Mouse (Mus musculus): ENCODE results near the gene Pdxp. TPM values are rescaled to one million over a fixed set of nuclear protein-coding genes. Genes with fewer than 3 reads are reported as not detected.

Pdxp gene
- total and polyA plus RNA-seq, 3 experiments: 2.8 to 9.8 (median 5.4) TPM

DNA sequence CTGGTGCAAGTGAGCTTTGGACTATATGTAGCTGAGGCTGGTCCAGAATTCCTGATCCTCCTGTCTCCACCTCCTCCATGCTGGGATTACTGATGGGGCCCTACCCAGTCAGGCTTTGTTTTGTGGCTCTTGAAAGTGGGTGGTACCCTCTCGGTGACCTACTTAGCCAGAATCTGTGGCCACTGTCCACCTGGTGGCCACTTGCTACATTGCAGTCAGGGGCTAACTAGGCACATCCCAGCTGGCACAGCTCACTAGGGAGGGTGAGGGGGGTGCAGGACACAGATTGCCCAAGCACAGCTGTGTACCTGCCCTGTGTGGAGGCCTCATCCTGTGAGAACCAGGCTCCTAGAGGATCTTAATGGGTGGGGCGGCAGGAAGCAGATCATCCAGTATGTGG is 49.2 kb downstream of the Pdxp start:
- Histone ChIP-seq H3K27ac (ENCODE audit: insufficient read depth, low read depth) (no peak overlapping the region), H3K4me1 (ENCODE audit: control insufficient read depth in 1 of 2, insufficient read depth in 2 of 2) (peaks cover 4 to 12% of the 10 kb centered on the region in 2 experiments; a peak in 1 of 4 replicates), H3K27me3 (replicated peaks) (peaks cover 35% of the 10 kb centered on the region), H3K9me3 (replicated peaks; ENCODE audit: low read length) (no peaks in the 10 kb centered on the region), H3K4me3 (replicated peaks in 1 of 3; ENCODE audit: low read depth in 2 of 3, low read length in 2 of 3, poor library complexity in 1 of 3) (no peak overlapping the region), H3K36me3 (replicated peaks in 1 of 2; ENCODE audit: control insufficient read depth in 1 of 2, insufficient read depth in 1 of 2, low read length in 1 of 2) (no peaks in the 10 kb centered on the region), H3K4me2 (ENCODE audit: insufficient read depth, low read depth, poor library complexity, severe bottlenecking) (no peak overlapping the region), H3K9ac (ENCODE audit: insufficient read depth, low read depth) (no peak overlapping the region), H3K79me2 (replicated peaks; ENCODE audit: control insufficient read depth, extremely low read depth, insufficient read depth, poor library complexity, severe bottlenecking) (no peaks in the 10 kb centered on the region)
- DNase-seq (ENCODE audit: extremely low read depth): peak; percentile 65
- TF ChIP-seq RAD21 (IDR thresholded peaks at IDR 0.05; ENCODE audit: low read depth, low read length) (peak; percentile 44), SMC3 (IDR thresholded peaks at IDR 0.05; ENCODE audit: low read depth, low read length) (peak; percentile 73), CHD2 (IDR thresholded peaks at IDR 0.05; ENCODE audit: low read length) (no peak), POLR2AphosphoS2 (IDR thresholded peaks at IDR 0.05; ENCODE audit: low read depth, low read length) (no peak), CTCF (conservative IDR thresholded peaks at IDR 0.05 in 1 of 2, IDR thresholded peaks at IDR 0.05 in 1 of 2; ENCODE audit: low read depth in 2 of 2, low read length in 2 of 2) (peak; percentile 36 to 75; a peak in 3 of 4 replicates), BHLHE40 (IDR thresholded peaks at IDR 0.05; ENCODE audit: low read depth, low read length) (no peak)
- dilution Hi-C loops (cut with MboI; ENCODE audit: extremely low pct_ligation_motif_present, extremely low pct_unique_long_range_greater_than_20kb, low sequenced_read_pairs) (no loop called here), in situ Hi-C loops (cut with MboI; ENCODE audit: low pct_ligation_motif_present, low pct_unique_long_range_greater_than_20kb, low sequenced_read_pairs) (no loop called here)

Other genes with a start within 250 kb of the Pdxp start
- gene Elfn2, start 195.1 kb upstream of the Pdxp start, total RNA-seq (2012; rRNA removed): not detected in 2 replicates
- not detected in 2 replicates for gene Elfn2, start 195.1 kb upstream of the Pdxp start, total RNA-seq (2014; rRNA removed)
- 0.06 TPM in 1 of 2 replicates, not detected in the other for gene Elfn2, start 195.1 kb upstream of the Pdxp start, polyA plus RNA-seq (2012; ENCODE audit: insufficient read length, low read depth)
- 35.2 and 43.2 TPM in 2 replicates for gene Mfng, start 140.4 kb upstream of the Pdxp start, total RNA-seq (2012; rRNA removed)
- 46.5 and 52.5 TPM in 2 replicates for gene Mfng, start 140.4 kb upstream of the Pdxp start, total RNA-seq (2014; rRNA removed)
- gene Mfng, start 140.4 kb upstream of the Pdxp start, polyA plus RNA-seq (2012; ENCODE audit: insufficient read length, low read depth): 57.7 and 63.7 TPM in 2 replicates
- gene Card10, start 110.9 kb upstream of the Pdxp start, total RNA-seq (2012; rRNA removed): 0.08 TPM in 1 of 2 replicates, not detected in the other
- gene Card10, start 110.9 kb upstream of the Pdxp start, total RNA-seq (2014; rRNA removed): not detected in 2 replicates
- not detected in 2 replicates for gene Card10, start 110.9 kb upstream of the Pdxp start, polyA plus RNA-seq (2012; ENCODE audit: insufficient read length, low read depth)
- gene Cdc42ep1, start 71.3 kb upstream of the Pdxp start, total RNA-seq (2012; rRNA removed): not detected in 2 replicates
- not detected in 2 replicates for gene Cdc42ep1, start 71.3 kb upstream of the Pdxp start, total RNA-seq (2014; rRNA removed)
- not detected in 2 replicates for gene Cdc42ep1, start 71.3 kb upstream of the Pdxp start, polyA plus RNA-seq (2012; ENCODE audit: insufficient read length, low read depth)
- not detected in 2 replicates for gene Lgals2, start 58.4 kb upstream of the Pdxp start, total RNA-seq (2012; rRNA removed)
- not detected in 2 replicates for gene Lgals2, start 58.4 kb upstream of the Pdxp start, total RNA-seq (2014; rRNA removed)
- gene Lgals2, start 58.4 kb upstream of the Pdxp start, polyA plus RNA-seq (2012; ENCODE audit: insufficient read length, low read depth): not detected in 2 replicates
- gene Gga1, start 36.7 kb upstream of the Pdxp start, total RNA-seq (2012; rRNA removed): 13.7 and 14.1 TPM in 2 replicates
- 4.6 and 5.7 TPM in 2 replicates for gene Gga1, start 36.7 kb upstream of the Pdxp start, total RNA-seq (2014; rRNA removed)
- 23.5 and 24.5 TPM in 2 replicates for gene Gga1, start 36.7 kb upstream of the Pdxp start, polyA plus RNA-seq (2012; ENCODE audit: insufficient read length, low read depth)
- 0.25 and 0.50 TPM in 2 replicates for gene Gm49510, start 14.3 kb upstream of the Pdxp start, total RNA-seq (2012; rRNA removed)
- gene Gm49510, start 14.3 kb upstream of the Pdxp start, total RNA-seq (2014; rRNA removed): 0.12 and 0.15 TPM in 2 replicates
- gene Gm49510, start 14.3 kb upstream of the Pdxp start, polyA plus RNA-seq (2012; ENCODE audit: insufficient read length, low read depth): 0.78 TPM in 1 of 2 replicates, not detected in the other
- gene Sh3bp1, start 14.2 kb upstream of the Pdxp start, total RNA-seq (2012; rRNA removed): 20.6 and 23.8 TPM in 2 replicates
- 12.3 and 15.5 TPM in 2 replicates for gene Sh3bp1, start 14.2 kb upstream of the Pdxp start, total RNA-seq (2014; rRNA removed)
- gene Sh3bp1, start 14.2 kb upstream of the Pdxp start, polyA plus RNA-seq (2012; ENCODE audit: insufficient read length, low read depth): 48.6 and 69.7 TPM in 2 replicates
- 735 and 858 TPM in 2 replicates for gene Lgals1, start 12.8 kb downstream of the Pdxp start, total RNA-seq (2012; rRNA removed)
- 791 and 805 TPM in 2 replicates for gene Lgals1, start 12.8 kb downstream of the Pdxp start, total RNA-seq (2014; rRNA removed)
- 592 and 637 TPM in 2 replicates for gene Lgals1, start 12.8 kb downstream of the Pdxp start, polyA plus RNA-seq (2012; ENCODE audit: insufficient read length, low read depth)
- gene Nol12, start 21.0 kb downstream of the Pdxp start, total RNA-seq (2012; rRNA removed): 33.2 and 40.0 TPM in 2 replicates
- gene Nol12, start 21.0 kb downstream of the Pdxp start, total RNA-seq (2014; rRNA removed): 13.2 and 13.7 TPM in 2 replicates
- gene Nol12, start 21.0 kb downstream of the Pdxp start, polyA plus RNA-seq (2012; ENCODE audit: insufficient read length, low read depth): 89.5 and 91.1 TPM in 2 replicates
- gene Triobp, start 33.8 kb downstream of the Pdxp start, total RNA-seq (2012; rRNA removed): 26.3 and 31.0 TPM in 2 replicates
- gene Triobp, start 33.8 kb downstream of the Pdxp start, total RNA-seq (2014; rRNA removed): 10.9 and 11.5 TPM in 2 replicates
- 25.5 and 27.3 TPM in 2 replicates for gene Triobp, start 33.8 kb downstream of the Pdxp start, polyA plus RNA-seq (2012; ENCODE audit: insufficient read length, low read depth)
- 70.6 and 100 TPM in 2 replicates for gene H1f0, start 114.5 kb downstream of the Pdxp start, total RNA-seq (2012; rRNA removed)
- 15.9 TPM in 2 replicates for gene H1f0, start 114.5 kb downstream of the Pdxp start, total RNA-seq (2014; rRNA removed)
- gene H1f0, start 114.5 kb downstream of the Pdxp start, polyA plus RNA-seq (2012; ENCODE audit: insufficient read length, low read depth): 11.9 and 12.5 TPM in 2 replicates
- gene Galr3, start 128.0 kb downstream of the Pdxp start, total RNA-seq (2012; rRNA removed): 1.6 TPM in 2 replicates
- 0.70 and 0.90 TPM in 2 replicates for gene Galr3, start 128.0 kb downstream of the Pdxp start, total RNA-seq (2014; rRNA removed)
- 0.75 and 1.2 TPM in 2 replicates for gene Galr3, start 128.0 kb downstream of the Pdxp start, polyA plus RNA-seq (2012; ENCODE audit: insufficient read length, low read depth)
- 37.1 and 38.6 TPM in 2 replicates for gene Ankrd54, start 149.0 kb downstream of the Pdxp start, total RNA-seq (2012; rRNA removed)
- 23.1 and 26.4 TPM in 2 replicates for gene Ankrd54, start 149.0 kb downstream of the Pdxp start, total RNA-seq (2014; rRNA removed)
- gene Ankrd54, start 149.0 kb downstream of the Pdxp start, polyA plus RNA-seq (2012; ENCODE audit: insufficient read length, low read depth): 21.8 and 22.8 TPM in 2 replicates
- gene Eif3l, start 161.3 kb downstream of the Pdxp start, total RNA-seq (2012; rRNA removed): 323 and 347 TPM in 2 replicates
- gene Eif3l, start 161.3 kb downstream of the Pdxp start, total RNA-seq (2014; rRNA removed): 379 and 392 TPM in 2 replicates
- 303 and 306 TPM in 2 replicates for gene Eif3l, start 161.3 kb downstream of the Pdxp start, polyA plus RNA-seq (2012; ENCODE audit: insufficient read length, low read depth)
- gene Micall1, start 195.0 kb downstream of the Pdxp start, total RNA-seq (2012; rRNA removed): 6.3 and 6.7 TPM in 2 replicates
- 1.5 and 1.7 TPM in 2 replicates for gene Micall1, start 195.0 kb downstream of the Pdxp start, total RNA-seq (2014; rRNA removed)
- gene Micall1, start 195.0 kb downstream of the Pdxp start, polyA plus RNA-seq (2012; ENCODE audit: insufficient read length, low read depth): 8.9 and 10.4 TPM in 2 replicates
- gene Polr2f, start 227.1 kb downstream of the Pdxp start, total RNA-seq (2012; rRNA removed): 286 and 376 TPM in 2 replicates
- gene Polr2f, start 227.1 kb downstream of the Pdxp start, total RNA-seq (2014; rRNA removed): 157 and 218 TPM in 2 replicates
- 414 and 431 TPM in 2 replicates for gene Polr2f, start 227.1 kb downstream of the Pdxp start, polyA plus RNA-seq (2012; ENCODE audit: insufficient read length, low read depth)
- gene 1700088E04Rik, start 227.3 kb downstream of the Pdxp start, total RNA-seq (2012; rRNA removed): 1.2 and 2.1 TPM in 2 replicates
- 0.68 and 1.0 TPM in 2 replicates for gene 1700088E04Rik, start 227.3 kb downstream of the Pdxp start, total RNA-seq (2014; rRNA removed)
- gene 1700088E04Rik, start 227.3 kb downstream of the Pdxp start, polyA plus RNA-seq (2012; ENCODE audit: insufficient read length, low read depth): 3.8 and 4.2 TPM in 2 replicates